Mouse (Mus musculus) retina, postnatal 7 days (tissue): Measurements from ENCODE around the gene Olfr961.

ENCODE experiments used
- DNase-seq: peaks from one replicate; pipeline ENCODE4 v3.0.0-alpha.2; 2012; ENCODE audit warnings: low read depth, low spot score

Gene Olfr961

DNA sequence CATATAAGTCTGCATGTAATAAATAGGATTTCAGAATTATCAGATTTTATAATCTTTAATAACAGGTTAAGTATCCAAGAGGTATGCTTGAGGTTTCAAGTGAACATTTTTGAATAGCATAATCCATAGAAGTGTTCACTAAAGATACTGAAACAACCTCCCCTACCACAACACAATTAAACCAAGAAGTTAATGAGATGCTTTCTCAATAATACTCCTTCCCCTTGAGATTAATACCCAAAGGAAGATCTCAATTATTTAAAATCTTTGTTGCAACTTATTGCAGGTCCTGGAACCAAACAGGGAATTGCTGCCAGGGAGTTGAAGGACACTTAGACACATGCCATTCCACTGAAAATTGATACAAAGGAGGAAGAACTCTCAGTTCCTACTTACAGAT lies at the start of gene Olfr961:
TSS of gene Olfr961 (plus strand) at position 301 of the 400 bp plus-strand sequence.
- no peak for DNase-seq

GRCm38 (mm10) chr9:39602536-39603332 lies 42.2 kb upstream of the Olfr961 start:
- no peak for DNase-seq

DNA sequence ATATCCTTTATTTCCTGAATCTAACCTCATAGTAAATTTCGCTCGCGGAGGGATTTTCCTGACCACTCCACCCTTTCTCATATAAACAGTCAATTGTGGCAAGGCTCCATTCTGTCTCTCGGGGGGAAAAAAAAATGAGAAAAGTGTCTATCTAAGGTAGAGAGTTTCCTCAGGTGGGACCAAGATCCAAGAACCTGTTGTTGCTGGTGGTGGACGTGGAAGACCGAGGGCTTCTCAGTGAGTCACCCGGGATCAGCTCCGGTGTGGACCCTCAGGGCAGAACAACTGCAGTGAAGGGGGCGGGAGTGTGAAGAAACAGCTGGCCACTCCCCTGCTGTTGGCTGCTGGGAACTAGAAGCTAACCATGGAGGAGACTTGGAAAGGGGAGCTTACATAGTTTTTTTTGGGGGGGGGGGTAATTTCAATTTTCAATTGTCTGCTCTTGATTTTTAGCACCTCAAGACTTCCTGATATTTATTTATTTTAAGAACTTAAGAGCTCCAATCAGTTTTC lies 41.5 kb upstream of the Olfr961 start:
- no peak for DNase-seq

GRCm38 (mm10) chr9:39603999-39604453 lies 40.9 kb upstream of the Olfr961 start, which contains the start of gene AW551984:
Gene AW551984 (minus strand): TSS chr9:39604403.
- DNase-seq = no peak

DNA sequence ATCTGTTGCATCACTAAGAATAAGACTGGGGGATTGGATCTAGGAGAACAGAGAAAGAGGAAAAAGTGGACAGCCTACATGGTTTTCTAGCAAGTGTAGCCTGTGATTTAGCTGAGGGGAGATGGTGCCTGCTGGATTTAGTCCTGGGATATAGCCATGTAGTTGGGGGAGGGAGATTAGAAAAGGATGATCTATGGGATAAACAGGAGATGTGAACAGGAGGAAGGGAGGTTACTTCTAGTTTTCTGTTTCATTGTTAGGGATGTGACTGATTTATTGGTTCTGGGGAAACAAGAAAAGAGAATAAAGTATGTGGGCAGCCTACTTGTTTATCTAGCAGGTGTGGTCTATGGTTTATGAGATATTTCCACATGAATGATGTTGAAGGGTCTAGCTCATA lies 36.4 kb upstream of the Olfr961 start:
- no peak for DNase-seq

GRCm38 (mm10) chr9:39610355-39610754 lies 34.5 kb upstream of the Olfr961 start, which contains the start of gene Olfr148:
Gene Olfr148 (plus strand): TSS chr9:39610655.
- no peak for DNase-seq

- DNase-seq = no peak
These were observed 32.9 kb upstream of the Olfr961 start for GRCm38 (mm10) chr9:39611953-39612352.

- DNase-seq = no peak
These were observed 23.8 kb upstream of the Olfr961 start, which contains the start of gene Olfr960 for GRCm38 (mm10) chr9:39621073-39621472. Gene Olfr960 (plus strand): TSS chr9:39621373.

GRCm38 (mm10) chr9:39623783-39624182 lies 21.1 kb upstream of the Olfr961 start:
- DNase-seq = no peak

DNA sequence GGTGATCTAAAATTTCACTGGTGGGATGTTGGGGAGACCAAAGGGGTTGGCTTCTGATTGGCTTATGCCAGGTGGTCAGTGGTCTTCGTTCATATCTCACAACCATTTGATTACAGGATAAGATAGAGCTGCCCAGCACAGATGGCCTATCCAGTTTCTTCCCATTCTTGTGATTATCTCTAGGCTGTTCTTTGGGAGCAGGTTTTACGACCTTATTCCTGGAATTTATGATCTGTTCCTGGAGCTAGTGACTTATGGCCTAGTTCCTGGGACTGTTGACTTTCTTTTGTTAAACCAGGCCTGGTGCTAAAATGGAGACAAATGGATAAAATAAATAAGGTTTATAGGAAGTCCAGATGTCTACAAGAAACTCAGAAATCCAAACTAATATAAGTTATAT lies 20.2 kb upstream of the Olfr961 start:
- DNase-seq = no peak

DNA sequence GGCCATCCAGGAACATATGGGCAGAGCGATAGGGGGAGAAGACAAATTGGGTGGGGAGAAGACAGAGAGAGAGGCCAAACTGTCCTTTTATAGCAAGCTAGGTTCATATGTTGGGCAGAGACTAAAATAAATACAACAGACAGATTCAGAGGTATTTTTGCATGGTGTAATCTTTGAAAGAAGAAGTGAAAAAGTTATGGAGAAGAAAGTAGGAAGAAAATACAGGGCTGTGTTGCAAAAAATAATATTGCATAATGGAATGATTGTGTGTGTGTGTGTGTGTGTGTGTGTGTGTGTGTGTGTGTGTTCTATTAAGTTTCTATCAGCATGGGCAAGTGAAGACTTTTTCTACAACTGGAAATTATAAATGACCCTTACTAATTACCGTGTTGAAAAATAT lies 15.8 kb upstream of the Olfr961 start:
- no peak for DNase-seq

DNA sequence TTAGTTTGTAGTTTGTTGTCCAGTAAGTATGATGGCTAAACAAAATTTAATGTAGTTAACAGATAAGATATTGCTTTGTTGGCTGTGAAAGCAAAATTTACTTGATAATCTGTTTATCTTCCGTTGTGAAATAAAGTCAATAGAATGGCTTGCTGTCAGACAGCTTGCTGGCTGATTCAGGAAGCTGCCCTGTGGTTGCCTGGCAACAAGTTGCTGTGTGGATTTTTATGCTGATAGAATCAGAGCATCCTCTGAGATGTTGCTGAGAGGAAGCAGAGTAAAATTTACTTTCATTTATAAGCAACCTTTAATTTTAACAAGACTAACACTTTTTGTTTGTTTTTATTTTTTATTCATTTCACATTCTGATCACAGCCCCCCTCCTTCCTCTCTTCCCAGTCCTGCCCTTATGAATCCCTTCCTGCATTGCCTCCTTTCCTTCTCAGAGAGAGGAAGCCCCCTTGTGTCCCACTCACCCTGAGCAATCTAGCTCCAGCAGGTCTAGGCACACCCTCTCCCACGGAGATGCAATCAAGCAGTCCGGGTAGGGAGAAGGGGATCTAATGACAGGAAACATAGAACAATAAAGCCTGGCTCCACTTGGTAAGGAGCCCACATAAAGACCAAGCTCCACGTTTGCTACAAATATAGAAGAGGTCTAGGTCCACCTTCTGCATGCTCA lies 10.8 kb upstream of the Olfr961 start:
- no peak for DNase-seq

DNA sequence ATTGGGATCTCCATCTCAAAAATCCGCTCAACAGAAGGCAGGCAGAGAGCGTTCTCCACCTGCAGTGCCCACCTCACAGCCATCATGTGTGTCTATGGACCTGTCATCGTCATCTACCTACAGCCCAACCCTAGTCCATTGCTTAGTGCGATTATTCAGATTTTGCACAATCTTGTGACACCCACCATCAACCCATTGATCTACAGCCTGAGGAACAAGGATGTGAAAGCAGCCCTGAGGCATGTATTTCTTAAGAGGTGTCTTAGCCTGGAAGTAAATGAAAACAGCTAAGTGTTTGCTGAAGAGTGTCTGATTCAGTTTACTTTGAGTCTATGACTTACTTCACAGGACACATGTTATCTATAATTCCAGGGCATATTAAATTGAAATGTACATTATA lies 2.5 kb downstream of the Olfr961 start:
- no peak for DNase-seq

GRCm38 (mm10) chr9:39654756-39655396 lies 10.0 kb downstream of the Olfr961 start:
- no peak for DNase-seq

GRCm38 (mm10) chr9:39666905-39667304 lies 22.0 kb downstream of the Olfr961 start, which contains the start of gene Olfr963:
Gene Olfr963 (plus strand): TSS chr9:39667205.
- DNase-seq = no peak

GRCm38 (mm10) chr9:39669723-39670122 lies 24.8 kb downstream of the Olfr961 start:
- DNase-seq = no peak

DNA sequence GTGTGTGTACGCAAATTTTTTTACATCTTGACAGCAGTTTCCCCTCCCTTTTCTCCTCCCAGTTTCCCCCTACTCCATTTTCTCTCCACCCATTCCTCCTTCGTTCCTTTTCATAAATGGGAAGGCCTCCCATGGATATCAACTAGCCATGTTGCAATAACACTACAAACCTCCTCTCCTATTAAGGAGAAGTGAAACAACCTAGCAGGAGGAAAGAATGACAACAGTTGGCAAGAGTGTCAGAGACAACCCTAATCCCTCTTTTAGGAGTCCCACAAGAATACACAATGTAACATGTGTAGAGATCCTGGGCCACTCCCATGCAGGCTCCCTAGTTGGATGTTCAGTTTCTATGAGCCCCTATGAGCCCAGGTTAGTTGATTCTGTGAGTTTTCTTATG lies 29.9 kb downstream of the Olfr961 start:
- DNase-seq = no peak

DNA sequence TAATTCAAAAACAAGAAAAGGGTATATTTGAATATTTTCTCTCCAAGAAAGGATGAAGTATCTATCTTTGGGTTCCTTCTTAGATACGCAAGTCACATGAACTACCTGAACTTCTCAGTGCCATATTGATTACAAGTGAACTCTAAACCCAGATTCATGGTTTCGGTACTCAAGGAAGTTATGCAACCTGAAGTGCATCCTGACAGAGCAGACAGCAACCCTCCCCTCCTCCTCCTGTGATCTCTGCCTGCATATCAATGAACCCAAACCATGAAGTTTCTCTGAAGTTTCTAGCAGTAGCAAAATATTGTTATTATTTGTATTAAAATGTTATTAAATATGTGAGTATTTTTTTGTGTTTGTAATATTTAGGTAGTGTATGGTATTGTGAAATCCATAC lies 33.7 kb downstream of the Olfr961 start:
- DNase-seq = no peak

DNA sequence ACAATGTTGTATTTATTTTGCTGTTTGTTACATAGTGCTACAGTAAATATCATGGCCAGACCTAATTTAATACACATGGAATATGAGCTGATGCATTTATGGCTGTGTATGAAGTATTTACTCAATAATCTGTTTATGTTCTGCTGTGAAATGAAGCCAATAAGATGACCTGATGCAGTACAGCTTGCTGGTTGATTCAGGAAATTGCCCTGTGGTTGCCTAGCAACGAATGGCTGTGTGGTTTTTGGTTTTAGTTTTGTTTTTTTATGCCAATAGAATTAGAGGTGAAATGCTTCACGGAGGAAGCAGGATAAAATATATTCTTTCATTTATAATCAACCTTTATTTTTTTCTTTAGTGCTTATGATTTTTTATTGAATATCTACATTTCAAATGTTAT lies 34.4 kb downstream of the Olfr961 start:
- no peak for DNase-seq
